Mouse (Mus musculus) mesoderm, embryonic 11.5 days (tissue): Measurements from ENCODE around the gene Fgd3.

Experiments
- DNase-seq: peaks from one replicate; pipeline ENCODE4 v3.0.0-alpha.2; 2012; ENCODE audit warnings: low read depth, low spot score

The Fgd3 gene

DNA sequence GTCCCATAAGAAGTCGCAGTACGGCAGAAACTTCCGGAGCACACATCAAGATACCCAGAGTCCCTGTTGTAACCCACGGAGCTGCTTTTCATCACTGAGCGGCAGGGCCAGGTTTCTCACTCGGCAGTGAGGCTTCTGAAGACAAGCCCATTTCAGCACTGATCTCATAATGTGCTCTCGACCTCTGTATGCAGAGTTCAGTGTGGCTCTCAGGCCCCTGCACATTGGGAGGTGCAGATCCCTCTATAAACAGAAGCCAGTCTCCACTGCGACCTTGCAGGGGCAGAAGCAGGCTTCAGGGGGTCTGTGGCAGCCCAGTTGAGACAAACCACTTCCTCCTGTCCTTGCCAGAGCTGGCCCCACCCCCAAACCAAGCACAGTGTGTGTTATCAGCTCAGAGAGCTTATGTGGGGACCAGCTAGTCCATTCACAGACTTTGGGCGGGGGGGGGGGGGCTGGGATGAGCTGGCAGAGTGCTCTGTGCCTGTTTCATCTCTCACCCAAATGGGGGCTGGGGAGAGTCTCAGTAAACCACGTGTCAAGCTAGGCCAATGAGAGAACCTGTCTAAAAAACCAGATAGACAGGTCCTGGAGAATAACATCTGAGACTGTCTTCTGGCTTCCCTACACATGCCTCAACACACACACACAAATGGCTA is 12.7 kb downstream of the Fgd3 start:
- DNase-seq: peak; percentile 12

DNA sequence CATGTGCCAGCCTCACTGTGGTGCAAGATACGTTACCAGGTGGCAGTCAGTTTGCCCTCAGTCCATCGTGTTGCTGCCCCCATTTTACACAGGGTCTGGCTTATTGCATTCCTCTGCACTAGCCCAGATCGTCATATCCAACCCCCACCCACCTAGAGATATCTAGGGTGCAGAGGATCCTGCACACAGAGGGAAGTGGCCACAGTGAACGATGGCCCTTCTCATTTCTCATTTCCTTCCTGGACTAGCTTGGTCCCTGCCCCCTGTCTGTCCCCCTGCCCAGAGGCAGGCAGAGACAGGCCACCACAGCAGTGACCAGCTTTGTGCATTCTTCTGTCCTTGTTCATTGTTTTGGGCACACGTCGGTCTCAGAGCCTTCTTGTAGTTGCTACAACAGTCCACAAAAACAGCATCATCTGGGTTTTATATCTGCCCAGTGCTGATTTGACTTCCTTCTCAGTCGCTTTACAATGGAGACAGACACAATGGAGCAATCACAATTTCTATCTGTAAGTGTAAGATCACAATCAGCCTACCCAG is 13.3 kb downstream of the Fgd3 start:
- no peak for DNase-seq

DNA sequence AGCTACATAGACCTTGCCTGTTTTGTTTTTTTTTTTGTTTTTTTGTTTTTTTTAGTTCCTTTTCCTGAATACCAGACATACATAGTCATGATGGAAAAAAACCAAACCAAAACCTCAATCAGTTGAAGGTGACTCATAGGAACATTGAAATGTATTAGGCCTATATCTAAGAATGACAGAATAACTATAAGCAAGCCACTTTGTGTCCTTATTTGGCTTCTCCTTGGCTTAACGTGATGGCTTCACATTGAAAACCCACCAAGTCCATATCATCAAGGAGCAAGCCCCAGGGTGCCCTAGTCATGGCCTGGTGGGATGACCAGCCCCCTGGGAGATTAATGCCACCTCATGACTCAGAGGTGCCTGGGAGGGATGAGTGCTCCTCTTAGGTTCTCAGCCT is 19.3 kb downstream of the Fgd3 start:
- DNase-seq: no peak

DNA sequence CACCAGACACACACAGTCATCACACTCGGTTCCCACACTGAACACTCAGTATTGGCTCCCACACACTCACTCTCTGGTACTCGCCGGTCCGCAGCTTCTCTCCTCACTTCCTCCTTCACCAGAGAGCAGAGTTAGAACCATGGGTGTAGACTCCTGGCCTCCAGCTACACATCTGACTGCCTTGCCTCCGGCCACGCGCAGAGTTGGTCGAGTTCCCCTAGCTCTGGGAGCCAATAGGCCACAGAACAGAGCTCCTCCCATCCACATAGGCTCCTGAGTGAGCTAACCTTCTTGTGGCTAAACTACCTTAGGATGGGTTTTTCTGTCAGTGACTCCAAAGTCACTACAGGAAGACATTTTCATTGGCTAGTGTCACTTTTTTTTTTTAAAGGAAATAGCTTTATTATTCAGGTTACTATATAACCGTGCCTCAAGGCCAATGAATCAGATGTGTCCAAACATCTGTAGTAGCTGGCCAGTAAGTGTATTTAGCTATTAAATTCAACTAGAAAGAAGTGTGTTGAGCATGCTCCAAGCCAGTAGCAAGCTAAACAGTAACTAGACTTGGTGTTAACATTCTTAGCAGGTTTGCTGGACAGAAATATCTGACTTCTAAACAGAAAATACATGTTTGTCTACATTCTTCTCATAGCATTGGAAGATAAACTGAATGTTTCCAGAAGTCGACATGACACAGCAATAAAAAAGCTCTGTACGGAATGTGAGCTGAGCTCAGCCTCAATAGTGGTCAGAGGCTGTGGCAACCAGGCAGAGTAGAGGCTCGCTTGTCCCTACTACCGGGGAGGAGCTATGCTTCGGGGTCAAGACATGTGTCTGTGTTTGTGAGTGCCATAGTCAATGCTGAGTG is 21.4 kb downstream of the Fgd3 start:
- no peak for DNase-seq

- no peak for DNase-seq
These were observed 23.8 kb downstream of the Fgd3 start for GRCm38 (mm10) chr13:49296270-49296669.

DNA sequence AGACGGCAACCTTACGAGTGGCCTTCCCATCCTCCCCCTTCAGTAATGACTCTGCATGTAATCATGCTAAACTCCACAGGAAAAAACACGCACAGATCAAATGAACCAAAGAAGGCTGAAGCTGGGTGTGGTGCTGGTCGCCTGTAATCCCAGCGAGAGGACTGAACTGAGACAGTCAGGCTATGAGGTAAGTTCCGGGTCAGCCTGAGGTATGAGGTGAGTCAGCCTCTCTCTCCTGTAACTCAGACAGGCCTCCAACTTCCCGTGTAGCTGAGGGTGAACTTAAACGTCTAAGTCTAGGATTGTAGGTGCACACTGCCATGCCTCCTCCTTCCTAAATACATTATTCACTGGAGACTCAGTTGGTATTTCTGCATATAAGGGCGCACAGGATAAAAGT is 26.0 kb downstream of the Fgd3 start:
- no peak for DNase-seq

GRCm38 (mm10) chr13:49291949-49292348 is 28.2 kb downstream of the Fgd3 start:
- DNase-seq: no peak

- peak; percentile 19 for DNase-seq
These were observed 28.7 kb downstream of the Fgd3 start for GRCm38 (mm10) chr13:49291398-49291797.

GRCm38 (mm10) chr13:49287224-49287623 is 32.9 kb downstream of the Fgd3 start:
- no peak for DNase-seq

- DNase-seq: no peak
These were observed 33.4 kb downstream of the Fgd3 start for GRCm38 (mm10) chr13:49286750-49287149.

DNA sequence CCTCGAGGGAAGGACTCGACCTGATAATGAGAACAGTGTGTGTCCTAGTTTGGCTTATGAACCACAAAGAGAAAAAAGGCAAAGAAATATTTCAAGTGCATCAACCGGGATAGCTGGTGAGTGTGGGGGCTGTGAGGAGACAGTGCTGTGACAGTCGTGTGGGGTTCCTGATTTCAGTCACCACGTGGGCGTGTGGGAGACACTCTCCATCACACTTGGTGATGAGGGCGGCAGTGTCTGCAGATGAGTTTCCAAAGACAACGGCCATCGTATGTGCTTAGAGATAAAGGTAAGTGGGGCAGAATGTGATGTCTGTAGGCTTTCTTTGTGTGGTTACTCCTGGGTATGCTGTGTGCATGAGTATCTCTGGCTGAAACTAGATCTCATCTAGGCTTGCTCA is 36.4 kb downstream of the Fgd3 start:
- no peak for DNase-seq

DNA sequence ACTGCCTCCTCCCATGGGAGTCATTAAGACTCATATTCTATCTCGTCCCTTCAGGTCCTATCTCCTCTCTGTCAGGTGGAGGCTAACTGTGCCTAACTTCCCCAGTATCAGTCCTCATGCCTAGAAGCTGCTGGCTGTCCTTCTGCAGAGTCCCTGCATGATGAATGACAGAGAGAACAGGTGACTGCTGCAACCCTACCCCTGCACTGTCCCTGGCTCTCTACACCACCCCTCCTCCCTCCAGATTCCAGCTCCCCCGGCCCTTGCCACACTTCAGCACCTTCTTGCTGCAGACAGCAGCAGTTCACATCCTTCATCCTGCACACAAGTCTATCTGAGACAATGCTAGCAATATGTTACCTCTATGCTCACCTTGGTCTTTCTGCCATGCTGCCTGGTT is 37.9 kb downstream of the Fgd3 start:
- peak; percentile 17 for DNase-seq

GRCm38 (mm10) chr13:49271831-49272765 is 48.0 kb downstream of the Fgd3 start:
- DNase-seq: no peak

GRCm38 (mm10) chr13:49270500-49270899 is 49.6 kb downstream of the Fgd3 start:
- DNase-seq: no peak

GRCm38 (mm10) chr13:49267645-49268044 is 52.5 kb downstream of the Fgd3 start:
- no peak for DNase-seq

DNA sequence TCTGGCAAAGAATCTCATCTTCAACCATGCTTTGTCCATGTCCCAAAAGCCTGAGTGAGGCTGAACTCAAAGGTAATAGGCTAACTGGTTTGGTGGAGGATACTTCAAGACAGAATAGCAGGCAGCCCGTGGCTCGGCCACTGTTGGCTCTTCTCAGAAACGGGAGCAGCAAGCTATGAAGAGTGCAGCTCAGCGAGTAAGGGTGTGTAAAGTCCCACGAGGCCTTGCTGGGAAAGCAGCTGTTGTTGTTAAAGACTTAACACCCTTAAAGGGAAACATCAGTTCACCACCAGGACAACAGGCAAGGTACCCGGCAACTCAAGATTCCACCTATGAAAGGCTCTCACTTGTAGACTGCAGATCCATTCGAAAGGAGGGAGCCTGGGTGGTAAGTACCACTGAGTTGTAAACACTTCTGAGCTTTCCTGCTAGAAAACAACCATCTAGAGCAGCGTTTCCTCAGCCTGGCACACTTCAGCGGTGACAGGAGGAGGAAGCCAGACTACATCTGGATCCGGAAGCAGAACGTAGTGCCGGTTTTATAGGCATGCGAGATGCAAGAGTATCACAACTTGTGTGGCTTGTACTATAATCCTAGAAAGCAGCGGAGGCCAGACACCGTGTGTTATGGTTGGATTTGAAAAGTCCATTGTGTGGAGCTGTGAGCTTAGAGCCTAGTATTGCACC is 59.9 kb downstream of the Fgd3 start:
- DNase-seq: no peak

DNA sequence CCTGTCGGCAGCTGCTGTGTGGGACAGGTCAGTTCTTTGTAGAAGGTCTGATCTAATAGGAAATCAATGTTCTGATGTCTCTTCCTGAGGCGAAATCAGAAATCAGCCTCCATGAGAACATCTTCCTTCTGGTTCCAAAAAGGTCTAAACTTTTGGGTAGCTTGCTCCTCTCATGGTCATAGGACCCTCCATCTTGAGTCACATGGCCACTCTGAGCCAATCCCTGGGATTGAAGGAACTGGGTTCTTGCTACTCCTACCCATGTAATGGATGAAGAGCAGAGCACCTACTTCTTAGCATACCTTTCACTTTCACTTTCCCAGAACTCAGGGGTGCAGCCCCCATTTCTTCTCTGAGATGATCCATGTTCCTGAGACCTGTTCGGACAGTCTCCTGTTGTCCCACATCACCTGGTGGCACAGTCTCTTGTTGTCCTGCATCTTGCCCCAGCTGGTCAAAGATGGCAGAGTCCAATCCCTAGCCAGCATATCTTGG is 62.2 kb downstream of the Fgd3 start:
- DNase-seq: no peak

- DNase-seq: no peak
These were observed 67.4 kb downstream of the Fgd3 start for GRCm38 (mm10) chr13:49252746-49253145.

DNA sequence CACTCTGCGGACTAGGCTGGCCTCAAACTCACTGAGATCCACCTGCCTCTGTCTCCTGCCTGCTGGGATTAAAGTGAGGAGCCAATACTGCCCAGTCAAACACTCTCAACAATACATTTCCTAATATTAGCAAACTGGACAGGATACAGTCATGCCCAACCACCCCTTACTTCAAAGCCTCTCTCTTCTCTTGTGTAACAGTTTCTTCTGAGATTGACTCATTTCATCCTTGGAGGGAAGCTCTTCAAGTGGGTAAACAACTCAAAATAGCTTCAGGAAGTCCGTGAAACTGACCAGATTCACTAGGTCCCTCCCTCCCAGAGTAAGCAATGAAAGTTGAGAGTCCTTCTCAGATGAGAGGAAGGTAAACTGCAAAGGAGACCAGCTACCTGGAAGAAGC is 68.0 kb downstream of the Fgd3 start:
- DNase-seq: no peak

- no peak for DNase-seq
These were observed 69.2 kb downstream of the Fgd3 start for GRCm38 (mm10) chr13:49250716-49251517.
